Mouse (Mus musculus) mouse embryonic stem cell (cell line): ENCODE data around the gene Dcx.

Experiments used
- in situ Hi-C, 2 experiments: fragments of 300-500 bp; cut with MboI; formaldehyde crosslinking; loops; 1 replicate in 1 of 2; 3 replicates in 1 of 2; pipeline ENCODE4 v1.14.3; 2019 to 2020; ENCODE audit warnings: low sequenced_read_pairs in 2 of 2, low pct_unique_long_range_greater_than_20kb in 1 of 2, mixed read lengths in 1 of 2; ENCODE audit not compliant: unreplicated experiment in 1 of 2

The Dcx gene

DNA sequence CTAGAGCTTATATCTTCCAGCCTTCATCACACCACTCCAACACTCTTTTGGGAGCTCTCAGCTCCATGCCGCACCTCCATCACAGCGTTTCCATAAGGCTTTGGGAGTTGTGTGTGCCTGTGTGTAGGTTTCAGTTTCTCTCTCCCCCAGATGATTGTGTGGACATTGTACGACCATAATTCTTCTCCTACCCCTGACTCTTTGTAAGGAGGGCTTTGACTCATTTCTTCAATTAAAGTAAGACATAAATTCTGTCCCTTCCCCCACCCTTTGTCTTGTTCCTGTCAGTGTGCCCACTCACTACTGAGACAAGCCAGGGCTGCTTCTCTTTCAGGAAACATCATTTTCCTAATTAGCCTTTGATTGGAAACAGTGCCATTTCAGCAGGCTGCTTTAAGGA lies 81.8 kb downstream of the Dcx start:
- in situ Hi-C loops: no loop called here

DNA sequence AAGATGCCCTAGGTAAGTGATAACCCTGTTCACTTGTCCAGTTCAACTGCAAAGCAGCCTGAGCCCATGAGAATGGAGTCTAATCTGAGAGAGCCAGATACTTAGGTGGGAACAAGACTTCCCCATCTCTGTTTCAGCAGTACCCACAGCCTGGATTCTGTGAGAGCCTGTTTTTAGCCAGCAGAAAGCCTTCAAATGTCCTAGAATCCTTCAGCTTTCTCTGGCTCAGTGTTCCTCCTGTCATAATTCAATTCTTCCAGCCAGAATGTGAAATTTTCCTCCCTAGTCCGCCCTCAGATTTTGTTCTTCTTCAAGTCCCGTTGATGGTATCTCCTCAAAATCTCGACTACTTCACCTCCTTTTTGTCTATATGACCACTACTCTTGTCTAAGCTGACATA lies 83.1 kb downstream of the Dcx start:
- in situ Hi-C loops: no loop called here

DNA sequence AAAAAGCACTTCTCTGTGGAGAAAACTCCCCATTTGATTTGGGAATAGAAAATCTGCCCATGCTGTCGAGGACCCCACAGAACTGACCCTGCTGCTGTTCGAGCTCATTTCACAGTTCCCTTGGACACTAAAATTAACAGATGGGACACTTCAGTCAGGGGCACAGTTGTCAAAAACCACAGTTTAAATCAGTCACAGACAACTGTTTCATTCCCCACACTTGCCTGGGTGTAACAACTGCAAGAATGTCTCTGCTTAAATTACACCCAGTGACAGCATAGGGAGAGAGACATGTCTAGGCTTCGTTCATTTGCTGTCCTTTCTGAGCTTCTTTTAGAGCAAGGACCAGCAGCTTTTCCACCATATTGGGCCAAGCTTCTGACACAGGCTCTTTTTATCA lies 86.5 kb downstream of the Dcx start:
- in situ Hi-C loops: no loop called here

DNA sequence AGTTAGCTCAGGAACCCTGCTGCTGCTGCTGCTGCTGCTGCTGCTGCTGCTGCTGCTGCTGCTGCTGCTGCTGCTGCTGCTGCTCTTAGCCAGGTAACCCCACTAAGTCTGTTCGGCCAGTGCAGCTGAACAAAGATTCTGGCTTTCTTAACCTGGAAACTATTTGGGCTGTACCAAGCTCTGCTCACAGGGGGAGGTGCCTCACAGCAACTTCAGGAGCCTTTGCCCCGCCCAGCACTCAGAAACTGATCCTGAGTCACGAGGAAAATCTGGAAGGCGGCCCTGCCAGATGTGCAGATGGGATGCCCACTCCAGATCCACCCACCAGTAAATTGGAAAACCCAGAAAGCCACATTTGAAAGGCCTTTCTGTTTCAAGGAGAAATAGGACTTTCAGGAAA lies 105.9 kb downstream of the Dcx start, which contains the start of gene Capn6:
TSS of gene Capn6 (minus strand) at position 203 of the 400 bp plus-strand sequence.
- in situ Hi-C loops: no loop called here

DNA sequence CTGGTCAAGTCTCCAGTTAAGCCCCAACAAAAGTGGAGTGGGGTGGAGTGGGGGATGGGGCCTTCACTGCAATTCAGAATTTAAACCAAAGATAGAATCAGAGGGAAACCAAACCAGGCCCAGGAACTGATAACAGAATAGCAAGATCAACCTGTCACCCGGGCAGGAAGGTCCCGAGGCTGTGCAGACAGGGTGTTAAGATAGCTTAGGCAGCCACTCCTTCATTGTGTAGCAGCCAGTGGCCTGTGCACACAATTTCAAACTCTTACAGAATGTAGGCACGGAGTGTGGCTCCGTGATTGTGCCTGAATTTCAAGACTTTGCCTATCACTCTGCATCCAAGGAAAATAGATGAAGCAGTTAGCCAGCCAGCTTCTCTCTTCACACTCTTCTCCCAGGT lies 106.6 kb downstream of the Dcx start:
- in situ Hi-C loops: no loop called here

DNA sequence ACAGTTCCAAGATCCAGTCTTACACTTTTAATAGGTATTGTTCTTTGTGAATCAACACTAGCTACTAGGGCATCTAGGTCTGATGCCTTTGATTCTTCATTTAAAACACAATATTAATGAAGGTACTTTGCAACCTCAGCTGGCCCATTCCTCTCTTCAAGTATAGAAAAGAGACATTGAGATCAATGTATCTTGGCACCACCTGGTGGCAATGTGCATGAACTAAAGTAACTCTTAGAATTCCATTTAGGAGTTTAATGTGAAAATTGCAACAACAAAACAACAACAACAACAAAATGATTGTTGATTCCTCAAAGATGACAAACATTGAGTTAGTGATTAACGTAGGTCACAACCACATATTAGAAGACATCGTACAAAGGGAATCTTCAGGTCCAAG lies 114.2 kb downstream of the Dcx start:
- in situ Hi-C loops: no loop called here

DNA sequence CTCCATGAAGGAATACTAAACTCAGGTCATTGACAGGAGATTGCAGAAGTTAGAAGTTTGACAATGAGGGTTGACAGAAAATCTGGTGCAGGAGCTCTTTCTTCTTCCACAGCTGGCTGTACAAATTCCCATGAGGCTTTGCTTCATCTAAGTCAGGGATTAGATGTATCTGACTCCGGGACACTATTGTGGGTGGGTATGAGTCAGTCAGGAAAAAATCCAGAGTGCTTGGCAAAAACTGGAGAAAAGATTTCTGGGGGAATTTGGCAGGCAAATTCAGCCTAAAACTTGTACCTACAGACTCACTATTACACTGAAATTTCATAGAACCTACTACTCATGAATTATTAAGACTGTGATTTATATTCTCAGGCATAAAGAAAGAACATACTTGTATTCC lies 117.2 kb downstream of the Dcx start:
- in situ Hi-C loops: no loop called here
